In genomic region chr11:35612262-35612896, GRCm38 (mm10) we compare ENCODE assay signal across 12 mouse cellular contexts.
A peak's percentile ranks its signal among the peaks of the same experiment; 100 is the strongest.
DNase-seq lines count a peak whose midpoint lies in the region; ATAC-seq and TF ChIP-seq lines count a peak whose summit lies in the region.
"Had no signal": no experiment of that assay in that cellular context is flagged by ENCODE, and none has a peak within 500 bp of the region (broad histone marks: within the 10 kb centered on the region; RNA-seq: fewer than 3 reads in every experiment).

No protein-coding gene starts in this region.

- TF ChIP-seq CTCF in layer of hippocampus, adult 2 months (conservative IDR thresholded peaks at IDR 0.05), result no peak
- TF ChIP-seq CTCF in hindbrain, postnatal 0 days (IDR thresholded peaks at IDR 0.05; ENCODE audit: low read depth), result no peak

- peaks cover 3% of the 10 kb centered on the region for H3K4me1 ChIP-seq in embryonic facial prominence, embryonic 11.5 days (ENCODE audit: control insufficient read depth, insufficient read depth, low read length)
- no peaks in the 10 kb centered on the region for H3K4me1 ChIP-seq in hindbrain, postnatal 0 days (ENCODE audit: insufficient read depth, low read length)
- H3K4me1 ChIP-seq: heart, embryonic 15.5 days; lung, embryonic 15.5 days had no signal

- H3K9ac ChIP-seq in embryonic facial prominence, embryonic 11.5 days (replicated peaks; ENCODE audit: low read length), result no peak overlapping the region
- no peak overlapping the region for H3K9ac ChIP-seq in hindbrain, postnatal 0 days (replicated peaks; ENCODE audit: low read length)
- H3K9ac ChIP-seq: heart, embryonic 15.5 days; lung, embryonic 15.5 days had no signal

- peak overlapping the region; percentile 18; the same call in 1 of the 2 replicates for H3K27ac ChIP-seq in layer of hippocampus, adult 2 months
- H3K27ac ChIP-seq in embryonic facial prominence, embryonic 11.5 days (replicated peaks; ENCODE audit: low read depth, low read length), result no peak overlapping the region
- H3K27ac ChIP-seq in hindbrain, postnatal 0 days, result no peak overlapping the region
- H3K27ac ChIP-seq: heart, embryonic 15.5 days; lung, embryonic 15.5 days had no signal

- WGBS in embryonic facial prominence, embryonic 11.5 days, result 34% methylated on average over 13 of the region's 13 CpGs
- WGBS in hindbrain, postnatal 0 days, result 52% methylated on average over 13 of the region's 13 CpGs

- no peaks in the 10 kb centered on the region for H3K9me3 ChIP-seq in embryonic facial prominence, embryonic 11.5 days (replicated peaks; ENCODE audit: control insufficient read depth, low read length)
- no peaks in the 10 kb centered on the region for H3K9me3 ChIP-seq in hindbrain, postnatal 0 days (ENCODE audit: low read length)
- H3K9me3 ChIP-seq: heart, embryonic 15.5 days; lung, embryonic 15.5 days had no signal

- H3K36me3 ChIP-seq in embryonic facial prominence, embryonic 11.5 days (replicated peaks; ENCODE audit: control insufficient read depth, insufficient read depth, low read depth, low read length), result no peaks in the 10 kb centered on the region
- H3K36me3 ChIP-seq in hindbrain, postnatal 0 days (ENCODE audit: insufficient read depth, low read length), result no peaks in the 10 kb centered on the region
- H3K36me3 ChIP-seq: heart, embryonic 15.5 days; lung, embryonic 15.5 days had no signal

- H3K4me2 ChIP-seq in embryonic facial prominence, embryonic 11.5 days (ENCODE audit: low read depth, low read length), result no peak overlapping the region
- H3K4me2 ChIP-seq in hindbrain, postnatal 0 days (ENCODE audit: low read depth, low read length), result no peak overlapping the region
- H3K4me2 ChIP-seq: heart, embryonic 15.5 days; lung, embryonic 15.5 days had no signal

- H3K27me3 ChIP-seq in embryonic facial prominence, embryonic 11.5 days (ENCODE audit: control insufficient read depth, insufficient read depth, low read length), result no peaks in the 10 kb centered on the region
- no peaks in the 10 kb centered on the region for H3K27me3 ChIP-seq in hindbrain, postnatal 0 days (ENCODE audit: insufficient read depth, low read length)
- H3K27me3 ChIP-seq: lung, embryonic 15.5 days had no signal

- peak; percentile 35 for DNase-seq in adrenal gland, postnatal 14 days
- no peak for DNase-seq in adrenal gland, postnatal 25 days
- DNase-seq in layer of hippocampus, adult 2 months (ENCODE audit: low spot score in 2 of 2), result no peak
- DNase-seq in layer of hippocampus, adult 11-12 months (ENCODE audit: low spot score), result no peak
- DNase-seq in embryonic facial prominence, embryonic 11.5 days (ENCODE audit: low spot score), result peak; percentile 63
- DNase-seq in hindbrain, postnatal 0 days (ENCODE audit: low spot score), result no peak
- DNase-seq in lung, postnatal 10 days, result no peak
- no peak for DNase-seq in heart, postnatal 4 days
- DNase-seq: cerebellum, adult 11 months; kidney, adult 11 months had no signal

- ATAC-seq in embryonic facial prominence, embryonic 11.5 days (replicated peaks; ENCODE audit: insufficient number of reproducible peaks, low FRiP score, low TSS enrichment, low read depth), result peak; percentile 51
- peak; percentile 53; the same call in 1 of the 2 replicates for ATAC-seq in hindbrain, postnatal 0 days

- H3K4me3 ChIP-seq in layer of hippocampus, adult 2 months, result no peak overlapping the region
- H3K4me3 ChIP-seq in embryonic facial prominence, embryonic 11.5 days (ENCODE audit: low read depth, low read length), result no peak overlapping the region
- H3K4me3 ChIP-seq in hindbrain, postnatal 0 days (ENCODE audit: low read length), result no peak overlapping the region
- H3K4me3 ChIP-seq: heart, embryonic 15.5 days; lung, embryonic 15.5 days had no signal

Comparison
In these comparisons a context has a peak if more than half of its experiments do, and no peak if none do; other contexts are left out.
1. DNase-seq: peak in adrenal gland, postnatal 14 days (single experiment) and embryonic facial prominence, embryonic 11.5 days (single experiment); none in adrenal gland, postnatal 25 days (single experiment), layer of hippocampus, adult 2 months (0 of 2), layer of hippocampus, adult 11-12 months (single experiment), hindbrain, postnatal 0 days (single experiment), lung, postnatal 10 days (single experiment) and heart, postnatal 4 days (single experiment).